Mouse (Mus musculus) left cerebral cortex, postnatal 4 days (tissue): ENCODE results near the gene Dpp8. TPM values are rescaled to one million over a fixed set of nuclear protein-coding genes. Genes with fewer than 3 reads are reported as not detected.
"Not testable (repeated sequence)": the region's sequence is repeated elsewhere in the genome, so short reads cannot be mapped to it uniquely, and the experiment has no call there.

ENCODE experiments used
- DNase-seq: peaks from one replicate; pipeline ENCODE4 v3.0.0-alpha.2; 2022
- intact Hi-C: fragments of 180-260 bp; cut with DNase I; formaldehyde crosslinking; loops from one replicate; pipeline ENCODE4 v1.15.1; 2025
- total RNA-seq, 2 experiments: library from RNA; stranded (reverse); gene quantifications; 2 replicates each; pipeline ENCODE4 v1.2.3; 2021

Gene Dpp8
- 100 to 1,000 TPM; 115 to 116 TPM for total RNA-seq

DNA sequence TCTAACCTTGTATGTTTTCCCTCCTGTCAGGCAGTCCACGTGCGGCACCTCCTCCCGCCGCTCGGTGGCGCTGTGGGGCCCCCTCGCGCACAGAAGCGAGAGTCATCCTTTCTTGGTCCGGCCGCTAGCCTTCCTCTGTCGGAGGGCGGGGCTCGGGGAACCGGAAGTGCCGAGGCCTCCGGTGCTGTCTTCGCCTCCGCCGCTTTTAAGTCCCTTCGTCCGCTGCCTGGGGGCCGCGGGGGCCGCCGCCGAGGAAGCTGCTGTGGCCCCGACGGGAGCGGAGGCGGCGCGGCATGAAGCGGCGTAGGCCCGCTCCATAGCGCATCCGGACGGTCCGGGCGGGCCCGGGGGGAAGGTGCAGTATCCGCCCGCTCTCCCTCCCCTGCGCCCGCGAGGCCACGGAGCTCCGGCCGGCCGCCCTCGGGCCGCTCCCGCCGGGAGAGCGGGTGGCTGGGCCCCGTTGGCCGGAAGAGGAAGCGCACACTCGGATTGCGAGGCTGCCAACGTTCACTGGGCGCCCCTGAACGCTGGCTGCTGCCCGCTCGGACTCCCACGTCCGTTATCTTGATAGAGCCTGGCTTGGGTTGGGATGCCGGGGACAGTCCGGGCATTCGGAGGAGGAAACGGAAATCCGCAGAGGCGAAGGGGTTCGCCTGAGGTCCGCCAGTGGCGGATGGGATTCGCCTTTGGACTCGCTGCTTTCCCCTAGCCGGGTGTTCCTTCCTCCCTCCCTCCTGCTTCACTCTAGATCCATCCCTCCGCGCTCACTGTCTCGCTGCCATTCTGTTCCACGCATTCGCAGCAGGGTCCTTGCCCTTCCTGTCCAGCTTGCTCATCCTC is at the start of gene Dpp8:
Dpp8 (plus strand) TSS at position 146 of the 840 bp plus-strand sequence.
- peak; percentile 95 for DNase-seq
- intact Hi-C loops = no loop called here

DNA sequence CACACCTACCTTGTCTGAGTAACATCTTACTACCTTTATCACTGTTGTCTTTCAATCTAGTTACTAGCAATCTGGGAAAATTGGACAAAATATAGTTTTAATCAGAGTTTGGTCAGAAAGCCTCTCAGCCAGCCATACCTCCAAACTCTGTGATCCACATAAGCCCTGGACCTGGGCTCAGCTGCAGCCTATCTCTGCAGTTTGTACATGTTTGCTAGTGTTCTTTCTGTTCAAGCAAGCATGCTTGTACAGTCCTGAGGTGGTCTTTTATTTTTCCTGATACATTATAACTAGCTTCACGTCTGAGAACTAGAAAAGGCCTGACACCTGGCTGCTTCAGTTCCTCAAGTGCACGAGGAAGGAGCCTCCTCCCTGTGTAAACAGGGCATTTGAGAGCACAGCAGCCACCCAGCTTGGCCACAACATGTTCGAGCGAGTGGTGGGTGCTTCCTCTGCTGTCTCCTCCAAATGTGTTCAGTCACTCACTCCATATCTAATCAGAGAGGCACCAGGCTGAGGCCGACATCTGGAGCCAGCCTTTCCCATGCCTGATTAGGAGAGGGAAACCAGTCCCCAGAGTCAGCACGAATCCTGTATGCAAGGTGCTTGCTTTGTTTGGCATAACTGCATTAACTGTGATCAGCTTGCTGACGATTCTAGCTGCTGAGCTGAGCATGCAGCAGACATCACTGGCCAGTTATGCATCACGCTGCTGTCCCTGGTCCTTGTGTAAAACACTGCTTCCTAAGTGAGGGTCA is 47.0 kb upstream of the Dpp8 start:
- intact Hi-C loops = no loop called here
- no peak for DNase-seq

DNA sequence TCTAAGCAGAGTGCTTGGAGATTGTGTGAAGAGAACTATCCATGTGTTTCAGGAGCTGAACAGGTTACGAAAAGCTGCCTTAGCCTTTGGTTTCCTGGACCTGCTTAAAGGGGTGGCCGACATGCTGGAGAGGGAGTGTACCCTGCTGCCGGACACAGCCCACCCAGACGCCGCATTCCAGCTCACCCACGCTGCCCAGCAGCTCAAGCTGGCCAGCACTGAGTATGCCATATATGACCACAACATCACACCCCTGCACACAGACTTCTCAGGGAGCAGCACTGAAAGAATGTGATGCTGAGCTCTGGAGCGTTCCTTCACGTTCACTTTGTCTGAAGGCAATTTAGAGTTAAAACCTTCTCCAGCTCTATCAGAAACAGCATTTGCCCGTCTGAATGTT is 46.4 kb upstream of the Dpp8 start:
- no peak for DNase-seq
- intact Hi-C loops = no loop called here

DNA sequence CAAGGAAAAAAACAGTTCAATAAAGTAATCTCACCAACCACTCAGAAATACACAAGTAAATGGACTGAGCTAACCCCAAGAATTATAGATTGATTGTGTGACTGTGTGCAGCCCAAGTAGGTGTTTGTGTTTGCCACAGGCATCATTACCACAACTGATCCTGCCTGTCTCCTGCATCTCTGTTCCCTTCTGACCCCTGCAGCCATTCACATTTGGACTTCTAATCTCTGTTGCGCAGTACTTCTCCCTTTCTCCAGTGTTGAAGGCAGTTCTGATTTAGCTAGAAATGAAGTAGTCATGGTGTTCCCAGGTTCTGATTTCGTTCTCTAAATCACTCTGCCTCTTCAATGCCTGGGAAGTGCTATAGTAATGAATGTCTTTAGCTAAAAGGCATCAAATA is 44.6 kb upstream of the Dpp8 start:
- DNase-seq = no peak
- intact Hi-C loops = no loop called here

DNA sequence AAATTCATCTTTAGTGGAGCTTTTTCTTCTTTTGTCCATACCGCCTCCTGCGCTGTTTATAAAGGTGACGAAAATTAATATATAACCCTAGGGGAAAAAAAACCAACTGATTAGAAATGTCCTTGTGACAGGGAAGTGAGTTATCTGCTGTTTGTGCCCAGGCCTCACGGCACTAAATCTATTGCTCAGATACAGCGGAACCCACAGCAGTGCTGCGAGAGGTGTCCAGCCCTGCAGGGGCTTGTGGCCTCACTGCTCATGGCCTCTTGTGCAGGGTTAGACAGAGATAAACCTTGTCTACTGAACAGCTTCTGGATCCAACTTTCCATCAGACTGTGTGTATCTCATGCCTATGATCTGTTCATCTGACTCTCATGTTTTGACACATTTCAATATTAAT is 43.8 kb upstream of the Dpp8 start:
- DNase-seq = no peak
- intact Hi-C loops = no loop called here

DNA sequence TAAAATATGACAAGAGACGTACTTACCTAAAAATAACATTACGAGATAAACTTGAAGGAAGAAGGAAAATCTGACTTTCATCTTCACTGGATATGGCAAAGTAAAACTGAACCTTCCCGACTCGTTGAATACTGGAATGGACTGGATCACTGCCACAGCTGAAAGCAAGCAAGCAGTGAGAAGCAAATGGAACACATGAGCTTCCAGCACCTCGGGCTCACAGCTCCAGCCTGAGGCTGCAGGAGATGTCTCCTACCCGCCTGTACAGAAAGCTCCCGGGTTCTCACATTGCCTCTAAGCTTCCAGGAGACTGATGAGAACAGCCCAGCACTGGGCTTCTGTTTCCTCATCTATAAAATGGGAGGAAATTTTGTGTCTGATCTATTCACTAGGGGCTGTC is 41.9 kb upstream of the Dpp8 start:
- no peak for DNase-seq
- intact Hi-C loops = loop anchor here (10.0 kb wide), 1 partner anchor 75 kb away; no protein-coding TSS in a partner anchor

DNA sequence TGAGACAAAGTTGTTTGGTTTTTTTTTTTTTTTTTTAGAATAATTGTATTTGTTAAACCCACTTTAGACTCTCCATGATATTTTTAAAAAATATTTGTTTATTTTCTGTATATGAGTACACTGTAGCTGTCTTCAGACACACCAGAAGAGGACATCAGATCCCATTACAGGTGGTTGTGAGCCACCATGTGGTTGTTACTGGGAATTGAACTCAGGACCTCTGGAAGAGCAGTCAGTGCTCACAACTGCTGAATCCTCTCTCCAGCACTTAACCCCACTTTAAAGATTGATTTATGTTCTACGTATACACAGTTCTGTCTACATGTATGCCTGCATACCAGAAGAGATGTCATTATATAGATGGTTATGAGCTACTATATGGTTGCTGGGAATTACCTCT is 36.8 kb upstream of the Dpp8 start:
- intact Hi-C loops = loop anchor here (10.0 kb wide), 1 partner anchor 69 kb away; no protein-coding TSS in a partner anchor
- not testable (repeated sequence) for DNase-seq

DNA sequence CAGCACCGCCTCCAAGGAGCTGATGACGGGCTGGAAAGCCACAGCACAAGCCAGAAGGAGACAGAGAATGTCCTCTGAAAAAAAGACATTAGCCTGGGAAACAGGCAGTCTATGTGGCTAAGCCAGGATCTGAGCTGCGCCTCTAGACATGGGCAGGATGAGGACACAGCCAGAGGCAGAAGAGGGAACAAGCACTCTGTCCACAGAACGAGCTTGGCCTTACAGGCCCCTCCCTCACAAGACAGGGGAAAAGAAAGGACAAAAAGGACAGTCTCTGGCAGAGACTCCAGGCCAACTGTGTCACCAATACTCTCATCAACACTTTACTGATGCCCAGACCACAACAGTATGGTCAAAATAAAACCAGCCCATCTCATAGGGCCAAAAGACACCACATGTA is 30.7 kb upstream of the Dpp8 start:
- DNase-seq = no peak
- intact Hi-C loops = no loop called here

DNA sequence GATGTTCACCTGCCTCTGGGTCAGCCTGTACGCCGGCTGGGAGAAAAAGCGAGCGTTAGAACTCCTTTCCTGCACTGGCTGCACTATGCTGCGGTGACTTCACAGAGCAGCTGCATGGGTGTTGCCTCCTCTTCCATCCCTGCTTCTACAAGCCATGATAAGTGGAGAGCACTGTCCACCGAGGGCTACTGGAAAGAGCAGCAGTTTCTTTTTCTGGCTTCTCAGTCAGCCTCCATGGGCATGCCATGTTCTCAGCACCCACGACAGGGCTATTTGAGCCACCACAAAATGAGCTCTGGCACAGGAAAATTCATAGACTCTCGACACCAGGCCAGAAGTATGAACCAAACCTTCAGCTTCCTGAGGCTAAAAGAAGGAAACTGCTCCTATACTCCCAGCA is 26.5 kb upstream of the Dpp8 start:
- no peak for DNase-seq
- intact Hi-C loops = no loop called here

DNA sequence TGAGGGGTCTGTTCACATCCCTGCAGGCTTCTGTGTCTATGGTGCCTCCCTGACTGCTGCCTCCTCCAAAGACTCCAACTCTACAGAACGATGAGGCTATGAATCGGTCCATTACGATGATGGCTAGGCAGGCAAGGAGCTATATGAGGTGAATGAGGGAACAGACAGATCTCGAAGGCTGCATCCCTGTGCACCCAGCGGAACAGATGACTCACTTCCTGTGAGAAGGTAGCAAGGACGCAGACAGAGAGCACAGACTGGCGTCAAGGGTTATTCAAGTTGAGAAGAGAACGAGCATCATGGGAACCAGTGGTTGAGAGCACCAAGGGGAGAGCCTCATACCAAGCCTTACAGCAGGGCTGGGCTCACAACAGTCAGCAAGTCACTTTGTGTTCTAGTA is 21.6 kb upstream of the Dpp8 start:
- intact Hi-C loops = no loop called here
- no peak for DNase-seq

DNA sequence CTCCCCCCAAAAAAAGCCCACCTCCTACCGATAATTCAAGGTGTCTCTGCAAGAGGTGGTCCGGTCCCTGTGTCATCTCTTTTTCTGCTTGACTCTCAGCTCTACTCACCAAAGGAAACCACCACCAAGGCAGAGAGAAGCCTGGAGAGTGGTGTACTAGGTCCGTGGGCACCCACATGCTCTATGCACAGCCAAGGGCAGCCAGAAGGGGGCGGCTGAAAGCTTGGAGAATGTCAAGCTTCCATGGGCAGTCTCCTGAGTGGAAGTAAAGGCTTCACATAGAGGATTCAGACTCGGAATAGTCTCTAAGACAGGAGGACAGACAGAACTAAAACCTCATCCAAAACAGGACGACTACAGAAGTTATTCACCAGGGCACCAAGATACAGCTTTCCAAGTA is 20.9 kb upstream of the Dpp8 start:
- intact Hi-C loops = no loop called here
- peak; percentile 38 for DNase-seq

DNA sequence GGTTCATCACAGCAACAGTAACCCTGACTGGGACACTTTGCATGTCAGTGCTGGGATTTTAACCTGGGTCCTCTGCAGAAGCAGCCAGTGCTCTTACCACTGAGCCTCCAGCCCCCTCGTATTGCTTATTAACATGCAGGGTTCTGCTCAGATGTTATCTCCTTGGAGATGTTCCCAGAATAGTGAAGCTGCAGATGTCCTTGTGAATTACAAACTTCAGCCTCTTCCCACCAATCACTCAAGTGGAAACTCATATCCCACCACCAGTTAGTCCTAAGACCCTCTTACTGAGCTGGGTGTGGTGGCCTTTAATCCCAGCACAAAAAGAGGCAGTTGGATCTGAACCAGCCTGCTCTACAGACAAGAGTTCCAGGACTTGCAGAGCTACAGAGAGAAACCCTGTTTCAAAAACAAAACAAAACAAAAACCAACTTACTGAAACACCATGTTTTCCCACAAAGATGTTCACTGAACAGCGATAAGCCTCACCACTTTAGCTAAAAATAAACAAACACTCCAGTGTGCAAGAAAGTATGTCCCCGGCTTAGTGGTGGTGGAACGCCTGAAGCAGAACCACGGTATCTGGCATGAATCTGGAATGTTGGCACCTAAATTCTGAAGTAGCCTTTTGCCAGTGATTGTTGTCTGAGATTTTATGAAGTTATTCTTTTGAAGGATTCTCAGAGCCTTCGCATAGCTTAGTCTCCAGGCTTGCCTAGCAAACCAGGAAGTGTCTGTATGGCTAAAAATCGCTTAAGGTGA is 16.6 kb upstream of the Dpp8 start:
- intact Hi-C loops = no loop called here
- DNase-seq = no peak

DNA sequence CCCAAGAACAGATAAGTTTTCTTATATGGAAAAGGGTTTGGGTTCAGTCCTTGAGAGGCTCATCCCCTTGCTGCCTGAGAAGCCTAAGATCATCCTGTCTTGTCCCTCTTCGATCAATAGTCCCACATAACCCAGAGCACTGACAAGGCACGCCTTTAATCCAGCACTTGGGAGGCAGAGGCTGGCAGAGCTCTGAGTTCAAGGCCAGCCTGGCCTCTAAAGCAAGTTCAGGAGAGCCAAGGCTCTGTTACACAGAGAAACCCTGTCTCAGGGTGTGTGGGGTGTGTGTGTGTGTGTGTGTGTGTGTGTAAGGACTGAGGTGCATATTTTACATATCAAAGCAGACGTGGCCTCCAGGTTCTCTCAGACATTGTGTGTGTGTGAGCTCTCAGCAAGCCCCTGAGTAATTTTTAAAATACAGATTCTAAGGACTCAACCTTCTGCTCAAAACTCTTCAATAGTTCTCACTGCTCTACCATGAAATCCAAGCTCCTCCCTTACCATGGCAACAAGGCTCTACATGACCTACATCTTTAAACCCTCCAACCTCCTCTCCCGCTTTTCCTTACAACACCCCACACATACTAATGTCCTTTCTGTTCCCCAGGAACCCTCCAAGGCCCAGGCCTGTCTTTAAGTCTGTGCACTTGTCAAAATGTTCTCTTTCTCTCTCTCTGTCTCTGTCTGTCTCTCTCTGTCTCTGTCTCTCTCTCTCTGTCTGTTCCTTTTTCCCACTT is 15.8 kb upstream of the Dpp8 start:
- intact Hi-C loops = no loop called here
- no peak for DNase-seq

DNA sequence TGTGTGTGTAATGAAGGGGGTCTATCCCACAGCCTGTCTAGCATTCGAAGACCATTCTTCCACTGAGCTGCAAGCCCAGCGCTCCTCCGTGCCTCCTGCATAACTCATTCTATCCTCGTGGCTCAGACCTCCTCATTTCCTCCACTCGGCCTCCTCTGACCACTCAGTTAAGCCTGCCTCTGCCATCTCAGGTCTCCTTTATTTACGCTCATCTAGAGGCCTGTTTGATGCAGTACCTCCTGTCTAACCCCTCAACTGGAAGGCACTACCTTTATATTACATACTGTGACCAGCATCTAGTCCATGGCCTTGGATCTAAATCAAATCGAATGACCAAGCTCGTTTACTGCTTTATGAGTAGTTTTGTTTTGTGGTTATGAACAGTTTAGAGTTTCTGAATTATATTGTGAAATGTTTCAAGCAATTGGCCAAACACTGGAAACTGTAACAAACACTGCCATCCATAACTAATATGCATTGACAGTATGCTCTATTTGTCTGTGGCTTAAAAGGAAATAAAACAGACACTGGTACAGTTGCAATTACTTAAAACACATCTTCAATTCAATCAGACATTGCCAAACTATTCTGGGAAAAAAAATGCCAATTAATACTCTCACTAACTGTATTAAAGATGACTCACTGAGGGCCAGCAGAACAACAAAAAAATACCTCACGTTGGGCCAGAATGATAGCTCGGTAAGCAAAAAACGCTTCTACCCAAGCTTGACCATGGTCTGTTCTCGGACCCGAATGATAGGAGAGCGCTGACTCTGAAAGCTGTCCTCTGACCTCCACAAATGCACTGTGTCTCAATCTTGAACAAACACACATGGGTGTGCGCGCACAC is 15.0 kb upstream of the Dpp8 start:
- intact Hi-C loops = no loop called here
- DNase-seq = no peak

DNA sequence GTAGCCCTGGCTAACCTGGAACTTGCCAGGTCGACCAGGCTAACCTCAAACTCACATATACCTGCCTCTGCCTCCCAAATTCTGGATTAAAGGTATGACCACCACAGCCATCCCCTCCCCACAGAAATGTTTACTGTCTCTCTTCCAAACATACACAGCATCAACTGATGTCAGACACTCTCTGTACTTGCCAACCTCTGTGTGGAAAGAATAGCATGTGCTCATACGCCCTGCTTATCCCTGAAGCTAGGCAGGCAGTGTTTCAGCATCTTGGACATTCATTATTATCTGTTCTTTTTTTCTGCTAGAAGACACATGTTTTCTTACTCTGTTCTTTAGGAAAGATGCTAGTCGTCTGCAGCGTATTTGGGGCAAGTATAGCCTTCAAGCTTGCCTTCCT is 14.3 kb upstream of the Dpp8 start:
- intact Hi-C loops = no loop called here

DNA sequence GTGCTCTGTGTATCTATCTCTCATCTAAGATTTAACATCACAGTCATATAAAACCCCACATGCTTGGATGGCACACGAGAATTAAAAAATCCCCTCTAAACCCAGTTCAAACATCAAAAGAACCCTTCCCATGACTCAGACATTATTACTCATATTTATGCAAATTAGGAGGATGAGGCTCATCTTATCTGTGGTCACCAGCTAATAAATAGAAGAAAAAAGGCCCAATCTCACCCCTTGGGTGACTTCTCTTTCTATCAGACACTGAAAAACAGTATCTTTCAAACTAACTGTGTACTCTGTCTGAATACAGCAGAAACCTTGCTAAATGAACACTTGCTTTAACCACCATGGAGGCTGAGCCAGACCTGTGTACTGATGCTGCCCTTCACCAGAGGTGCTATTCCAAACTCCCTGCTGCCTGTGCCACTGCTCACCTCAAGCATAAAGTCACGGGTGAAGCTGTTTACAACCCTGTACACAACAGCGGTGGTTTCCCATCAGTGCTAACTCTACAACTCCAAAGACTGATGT is 13.6 kb upstream of the Dpp8 start:
- DNase-seq = no peak
- intact Hi-C loops = no loop called here

More for the DNA sequence above, 14.3 kb upstream of the Dpp8 start:
- no peak for DNase-seq

DNA sequence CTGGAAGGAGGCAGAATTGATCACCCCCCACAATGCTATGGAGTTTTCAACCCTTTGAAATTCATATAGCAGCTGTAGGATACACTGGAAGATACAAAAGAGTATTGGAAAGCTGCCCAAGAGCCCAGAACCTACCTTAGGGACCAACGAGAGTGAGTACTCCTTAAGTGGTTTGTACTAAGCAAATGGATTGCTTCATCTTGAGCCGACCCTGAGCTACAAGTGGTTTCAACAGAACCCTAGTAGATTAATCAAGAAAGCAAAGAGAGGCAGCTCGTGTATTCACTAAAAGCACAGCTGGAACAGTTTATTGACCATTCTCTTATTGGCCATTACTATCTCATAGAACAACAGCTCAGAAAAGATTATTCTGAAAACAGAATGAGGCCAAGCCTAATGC is 13.1 kb upstream of the Dpp8 start:
- intact Hi-C loops = no loop called here
- DNase-seq = no peak

DNA sequence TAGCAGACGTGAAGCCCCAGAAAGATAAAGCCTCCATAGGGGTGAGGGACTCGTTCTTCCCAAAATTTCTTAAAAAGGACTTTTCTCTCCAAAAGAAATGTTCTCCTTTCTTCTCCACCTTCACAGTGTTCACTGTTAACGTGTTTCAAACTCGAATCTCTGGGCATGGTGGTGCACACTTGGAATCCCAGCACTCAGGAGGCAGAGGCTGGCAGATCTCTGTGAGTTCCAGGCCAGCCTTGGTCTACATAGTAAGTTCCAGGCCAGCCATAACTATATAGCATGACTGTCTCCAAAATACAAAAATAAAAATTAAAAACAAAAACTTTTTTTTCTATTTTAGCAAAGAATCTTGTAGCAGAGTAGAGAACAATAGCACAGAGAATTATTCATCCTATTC is 12.1 kb upstream of the Dpp8 start:
- intact Hi-C loops = no loop called here
- DNase-seq = no peak
